Mouse (Mus musculus) splenic B cell, adult 2 months (primary cell): ENCODE results near the gene Hist1h2ai.
A peak's percentile ranks its signal among the peaks of the same experiment; 100 is the strongest.
"Not testable (repeated sequence)": the region's sequence is repeated elsewhere in the genome, so short reads cannot be mapped to it uniquely, and the experiment has no call there.

Experiments used
- DNase-seq: peaks from one replicate; pipeline ENCODE4 v3.0.0-alpha.2; 2011; ENCODE audit warnings: low read depth, low spot score
- H3K27me3 ChIP-seq: 2 replicates; pipeline ENCODE4 v1.6.1; 2012; ENCODE audit warnings: mild to moderate bottlenecking, low read length, moderate library complexity, mixed read lengths; ENCODE audit not compliant: control insufficient read depth, poor library complexity, insufficient read depth, severe bottlenecking
- H3K36me3 ChIP-seq: 2 replicates; pipeline ENCODE4 v1.6.1; 2012; ENCODE audit warnings: mild to moderate bottlenecking, low read length, moderate library complexity, mixed read lengths; ENCODE audit not compliant: control insufficient read depth, poor library complexity, insufficient read depth, severe bottlenecking

Gene Hist1h2ai

GRCm38 (mm10) chr13:21751417-21751816, 35.2 kb downstream of the Hist1h2ai start:
- H3K27me3 ChIP-seq = no peaks in the 10 kb centered on the region
- H3K36me3 ChIP-seq = no peaks in the 10 kb centered on the region
- no peak for DNase-seq

DNA sequence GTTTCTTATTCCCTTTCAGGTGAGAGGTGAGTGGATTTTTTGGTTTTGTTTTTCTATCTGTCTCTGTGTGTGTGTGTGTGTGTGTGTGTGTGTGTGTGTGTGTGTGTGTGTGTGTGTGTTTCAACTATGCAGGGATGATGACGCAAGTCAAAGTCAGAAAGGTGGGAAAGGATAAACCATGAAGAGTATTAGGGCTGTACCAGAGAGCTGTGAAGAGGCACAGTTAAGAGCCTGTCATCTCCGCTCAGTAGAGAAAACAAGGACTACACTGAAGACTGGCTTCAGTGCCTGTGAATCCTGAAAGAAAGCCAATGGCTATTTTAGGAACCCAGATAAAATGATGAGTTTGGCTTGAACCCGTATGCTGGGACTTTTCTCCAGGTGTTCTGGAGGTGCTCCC, 35.6 kb downstream of the Hist1h2ai start:
- Histone ChIP-seq H3K27me3 (no peaks in the 10 kb centered on the region), H3K36me3 (no peaks in the 10 kb centered on the region)
- no peak for DNase-seq

DNA sequence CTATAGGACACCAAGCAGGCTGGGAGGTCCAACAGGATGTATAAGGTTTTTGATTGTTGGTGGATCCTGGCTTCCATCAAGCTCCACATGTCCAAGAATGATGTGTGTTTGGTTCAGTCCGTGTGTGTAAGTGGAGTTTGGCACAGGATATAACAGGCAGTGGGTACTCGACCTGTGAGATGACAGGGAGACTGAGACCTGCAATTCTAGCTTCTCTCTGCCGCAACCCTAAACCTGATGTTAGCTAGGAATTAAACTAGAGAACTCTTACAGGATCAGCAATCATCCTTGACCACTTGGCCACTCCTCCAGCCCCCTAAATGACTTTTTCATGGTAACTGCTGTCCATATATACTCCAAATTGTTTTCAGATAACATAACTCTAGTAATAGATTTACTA, 36.1 kb downstream of the Hist1h2ai start:
- DNase-seq = no peak
- no peaks in the 10 kb centered on the region for H3K36me3 ChIP-seq
- H3K27me3 ChIP-seq = no peaks in the 10 kb centered on the region

- H3K36me3 ChIP-seq = no peaks in the 10 kb centered on the region
- H3K27me3 ChIP-seq = no peaks in the 10 kb centered on the region
- no peak for DNase-seq
These were observed 36.9 kb downstream of the Hist1h2ai start for GRCm38 (mm10) chr13:21753051-21753523.

GRCm38 (mm10) chr13:21753524-21754285, 37.5 kb downstream of the Hist1h2ai start, which contains the start of the genes Hist1h2ak and Hist1h2bn:
Gene Hist1h2ak (minus strand): TSS chr13:21753827.
Gene Hist1h2bn (plus strand): TSS chr13:21754123.
- H3K36me3 ChIP-seq, H3K27me3 ChIP-seq: not testable (repeated sequence)
- peak; percentile 95 for DNase-seq

DNA sequence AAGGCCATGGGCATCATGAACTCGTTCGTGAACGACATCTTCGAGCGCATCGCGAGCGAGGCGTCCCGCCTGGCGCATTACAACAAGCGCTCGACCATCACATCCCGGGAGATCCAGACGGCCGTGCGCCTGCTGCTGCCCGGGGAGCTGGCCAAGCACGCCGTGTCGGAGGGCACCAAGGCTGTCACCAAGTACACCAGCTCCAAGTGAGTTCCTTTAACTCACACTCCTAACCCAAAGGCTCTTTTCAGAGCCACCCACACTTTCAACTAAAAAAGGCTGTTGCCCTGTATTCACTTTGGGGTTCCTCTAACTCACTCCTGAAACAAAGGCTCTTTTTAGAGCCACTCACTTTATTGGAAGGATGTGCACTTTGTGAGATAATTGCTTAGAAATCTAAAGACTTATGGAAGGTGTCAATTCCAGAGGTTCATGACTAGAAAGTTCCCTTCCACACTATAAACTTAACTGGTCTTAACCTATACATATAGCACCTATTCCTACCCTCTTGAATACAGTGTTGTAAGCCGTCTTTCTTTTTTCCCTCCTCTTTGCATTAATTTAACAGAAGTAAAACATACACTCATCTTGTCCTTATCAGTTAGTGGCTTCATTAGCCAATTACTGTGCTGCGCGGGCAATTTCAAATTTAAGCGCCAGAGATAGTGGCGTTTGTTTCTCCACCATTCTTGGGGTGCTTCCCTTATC, 38.2 kb downstream of the Hist1h2ai start:
- not testable (repeated sequence) for H3K27me3 ChIP-seq, H3K36me3 ChIP-seq
- DNase-seq = peak; percentile 63

GRCm38 (mm10) chr13:21755707-21756106, 39.5 kb downstream of the Hist1h2ai start:
- H3K36me3 ChIP-seq = no peaks in the 10 kb centered on the region
- H3K27me3 ChIP-seq = no peaks in the 10 kb centered on the region
- no peak for DNase-seq
